Mouse (Mus musculus): Measurements from ENCODE around the gene Cacna1s. TPM values are rescaled to one million over a fixed set of nuclear protein-coding genes. Genes with fewer than 3 reads are reported as not detected.

Cacna1s gene
- total RNA-seq, 2 experiments from 2014 or later: 779 to 840 TPM

DNA sequence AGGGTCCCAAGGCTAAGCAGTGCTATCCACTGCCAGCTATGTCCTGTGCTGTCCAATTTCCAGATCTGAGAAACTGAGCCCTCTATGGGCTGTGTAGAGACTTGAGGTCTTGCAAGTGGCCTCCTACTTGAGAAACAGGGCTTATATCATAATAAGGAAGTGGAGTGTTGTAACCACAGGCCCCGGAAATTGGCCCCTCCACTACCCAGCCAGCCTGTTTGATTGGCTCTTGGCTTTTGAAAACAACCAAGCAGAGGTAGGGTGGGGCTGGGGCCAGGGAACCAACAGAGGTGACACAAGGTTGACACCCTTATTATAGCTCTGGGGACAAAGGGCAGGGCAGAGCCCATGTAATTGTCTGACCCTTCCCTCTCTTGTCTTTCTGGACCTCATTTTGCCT, 82.5 kb downstream of the Cacna1s start:
- no peak for TF ChIP-seq CTCF (IDR thresholded peaks at IDR 0.05)
- Histone ChIP-seq H3K4me3 (no peak overlapping the region), H3K27ac (peak overlapping the region; percentile 53; the same call in 1 of the 2 replicates)
- peak; percentile 37 for DNase-seq
- intact Hi-C loops (cut with DNase I): no loop called here

DNA sequence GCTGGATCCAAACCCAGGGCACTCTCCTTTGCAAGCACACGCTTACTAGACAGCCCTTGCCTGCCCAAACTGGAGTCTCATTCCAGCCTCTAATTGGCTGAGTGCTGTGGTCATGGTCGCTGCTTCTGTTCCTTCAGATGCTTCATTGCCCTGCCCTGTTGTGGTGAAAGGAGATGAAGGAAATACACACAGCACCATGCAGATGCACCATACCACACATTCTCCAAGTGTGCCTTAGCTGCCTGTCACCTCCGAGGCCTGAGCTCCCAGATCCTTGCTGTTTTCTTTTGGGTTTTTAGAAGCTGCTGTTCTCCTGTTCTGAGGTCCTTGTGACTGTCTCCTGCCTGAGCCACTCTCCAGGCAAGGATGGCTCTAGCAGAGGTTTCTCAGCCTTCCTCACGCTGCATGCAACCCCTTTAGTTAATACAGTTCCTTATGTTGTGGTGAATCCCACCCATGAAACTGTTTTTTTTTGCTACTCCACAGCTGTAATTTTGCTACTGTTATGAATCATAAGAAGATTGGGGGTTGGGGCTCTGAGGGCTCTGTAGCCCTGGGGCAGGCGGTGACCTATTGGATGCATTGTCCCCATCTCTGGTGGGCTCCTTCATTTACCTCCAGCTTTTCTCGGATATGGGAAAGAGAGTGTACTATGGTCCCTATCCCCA, 83.4 kb downstream of the Cacna1s start:
- intact Hi-C loops (cut with DNase I): no loop called here
- no peak overlapping the region for H3K4me3 ChIP-seq
- no peak for DNase-seq
- no peak for TF ChIP-seq CTCF (IDR thresholded peaks at IDR 0.05)
- peak overlapping the region; percentile 53; the same call in 1 of the 2 replicates for H3K27ac ChIP-seq

DNA sequence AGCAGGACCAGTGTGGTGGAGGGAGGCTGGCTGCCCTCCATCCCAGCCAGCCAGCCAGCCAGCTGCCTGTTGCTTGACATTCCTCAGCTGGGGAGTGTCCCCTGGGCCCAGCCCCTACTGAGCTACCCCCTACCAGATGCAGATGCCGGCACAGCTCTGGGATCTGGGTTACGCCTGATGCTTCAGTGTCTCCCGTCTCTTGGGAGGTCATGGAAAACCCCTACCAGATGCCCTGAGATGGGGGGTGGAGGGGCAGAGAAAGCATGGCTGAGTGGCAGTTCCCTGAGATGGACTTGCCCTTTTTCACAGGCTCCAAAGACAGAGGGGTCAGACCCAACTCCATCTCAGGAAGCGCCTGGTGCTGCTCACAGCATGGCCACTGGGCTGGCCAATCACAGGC, 84.0 kb downstream of the Cacna1s start:
- H3K4me3 ChIP-seq: no peak overlapping the region
- intact Hi-C loops (cut with DNase I): no loop called here
- no peak for TF ChIP-seq CTCF (IDR thresholded peaks at IDR 0.05)
- H3K27ac ChIP-seq: peak overlapping the region; percentile 53
- DNase-seq: no peak

DNA sequence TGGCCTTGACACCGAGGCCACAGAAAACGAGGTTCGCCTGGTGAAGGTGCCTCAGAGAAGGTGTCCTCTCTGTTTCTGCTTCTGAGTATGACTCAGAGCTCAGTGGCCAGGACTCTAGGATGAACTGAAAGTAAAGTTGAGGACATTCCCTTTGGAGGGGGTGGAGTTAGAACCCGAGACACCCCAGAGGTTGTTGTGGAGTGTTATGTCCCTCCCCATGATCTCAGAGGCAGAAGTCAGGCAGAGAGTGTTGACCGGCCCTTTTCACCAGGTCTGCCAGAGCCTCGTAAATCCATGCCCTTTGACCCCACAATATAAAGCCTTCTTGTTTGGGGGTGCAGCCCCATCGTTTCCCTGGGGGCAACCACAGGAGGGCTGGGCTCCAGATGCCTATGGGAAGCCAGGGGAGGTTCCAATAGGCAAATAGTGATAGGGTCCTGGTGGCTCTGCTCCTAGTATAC, 84.6 kb downstream of the Cacna1s start:
- no peak for TF ChIP-seq CTCF (IDR thresholded peaks at IDR 0.05)
- peak overlapping the region; percentile 53; the same call in 1 of the 2 replicates for H3K27ac ChIP-seq
- intact Hi-C loops (cut with DNase I): no loop called here
- DNase-seq: no peak
- no peak overlapping the region for H3K4me3 ChIP-seq

DNA sequence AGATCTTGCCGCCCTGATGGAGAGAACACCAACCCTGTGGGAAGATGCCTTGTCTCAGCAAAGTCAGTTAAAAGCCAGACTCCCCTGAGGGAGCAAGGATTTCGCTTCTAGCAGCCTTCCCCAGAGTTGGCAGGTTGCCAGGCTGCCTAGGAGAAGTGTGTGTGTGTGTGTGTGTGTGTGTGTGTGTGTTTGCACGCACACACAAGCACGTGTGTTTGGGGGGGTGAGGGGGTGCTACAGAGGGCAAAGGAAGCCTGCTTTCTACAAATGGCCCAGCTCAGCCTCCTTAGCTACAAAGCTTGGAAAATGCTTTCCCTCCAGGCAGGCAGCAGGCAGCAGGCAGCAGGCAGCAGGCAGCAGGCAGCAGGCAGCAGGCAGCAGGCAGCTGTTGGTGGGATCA, 85.0 kb downstream of the Cacna1s start:
- H3K27ac ChIP-seq: no peak overlapping the region
- no peak for DNase-seq
- intact Hi-C loops (cut with DNase I): no loop called here
- no peak overlapping the region for H3K4me3 ChIP-seq
- TF ChIP-seq CTCF (IDR thresholded peaks at IDR 0.05): no peak

DNA sequence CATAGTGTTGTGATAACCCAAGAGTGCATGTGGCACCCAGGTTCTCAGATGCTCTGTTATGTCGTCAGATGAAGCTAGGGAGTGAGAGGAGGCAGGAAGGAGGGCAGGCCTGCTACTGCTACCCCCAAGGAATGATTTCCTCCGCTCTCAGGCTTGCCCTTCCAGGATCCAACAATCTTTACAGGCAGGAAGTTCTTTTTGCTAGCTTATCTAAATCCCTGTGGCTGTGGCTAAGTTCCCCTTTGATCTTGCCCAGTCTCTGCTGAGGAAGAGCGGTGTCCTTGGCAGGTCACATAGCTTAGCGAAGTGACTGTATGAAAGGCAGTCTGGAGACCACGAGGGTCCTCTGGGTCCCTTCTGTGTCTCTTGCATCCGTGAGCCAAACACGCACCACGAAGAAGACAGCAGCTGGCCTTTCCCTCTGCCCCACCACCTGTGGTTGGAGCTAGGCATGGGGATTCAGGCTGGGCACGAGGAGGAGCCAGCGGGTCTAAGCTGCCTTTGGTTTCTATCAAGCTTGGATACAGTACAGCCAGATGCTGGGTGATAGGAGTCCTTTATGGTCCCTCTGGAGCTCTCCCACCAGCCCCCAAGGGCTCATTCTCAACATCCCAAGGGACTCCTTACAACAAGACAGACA, 85.8 kb downstream of the Cacna1s start:
- no peak for TF ChIP-seq CTCF (IDR thresholded peaks at IDR 0.05)
- DNase-seq: no peak
- intact Hi-C loops (cut with DNase I): no loop called here
- peak overlapping the region; percentile 28; the same call in 1 of the 2 replicates for H3K27ac ChIP-seq
- no peak overlapping the region for H3K4me3 ChIP-seq

DNA sequence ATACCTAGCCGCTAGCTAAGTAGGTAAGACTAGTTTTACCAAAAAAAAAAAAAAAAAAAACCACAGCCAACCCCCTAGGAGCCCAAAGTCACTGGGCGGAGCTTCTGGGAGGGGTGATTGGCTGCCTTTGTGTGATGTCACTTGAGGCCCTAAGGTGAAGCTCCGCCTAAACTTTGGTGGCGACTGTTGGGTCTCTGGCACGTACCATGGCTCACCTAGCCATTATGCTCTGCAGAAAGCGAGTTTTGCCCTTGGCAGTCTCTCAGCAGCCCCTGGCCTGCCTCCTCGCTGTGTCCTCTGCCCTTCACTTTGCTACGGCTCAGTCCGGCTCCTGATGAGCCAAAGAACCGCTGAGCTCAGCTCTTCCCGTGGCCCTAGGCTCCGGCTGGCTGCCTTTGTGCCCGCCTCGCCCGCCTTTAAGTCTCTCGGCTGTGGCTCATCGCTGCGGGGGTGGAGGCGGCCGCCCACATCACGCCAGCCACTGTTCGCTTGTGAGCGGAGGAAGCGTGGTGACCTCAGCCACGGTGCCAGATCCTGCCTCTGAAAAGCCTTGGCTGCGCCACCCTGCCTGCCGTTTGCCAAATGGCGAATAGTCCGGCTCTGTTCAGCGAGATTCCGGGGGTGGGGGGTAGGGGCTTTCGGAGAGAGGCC, 87.6 kb downstream of the Cacna1s start:
- intact Hi-C loops (cut with DNase I): no loop called here
- H3K4me3 ChIP-seq: peak overlapping the region; percentile 76
- H3K27ac ChIP-seq: peak overlapping the region; percentile 80
- peak; percentile 82 for DNase-seq
- TF ChIP-seq CTCF (IDR thresholded peaks at IDR 0.05): no peak

DNA sequence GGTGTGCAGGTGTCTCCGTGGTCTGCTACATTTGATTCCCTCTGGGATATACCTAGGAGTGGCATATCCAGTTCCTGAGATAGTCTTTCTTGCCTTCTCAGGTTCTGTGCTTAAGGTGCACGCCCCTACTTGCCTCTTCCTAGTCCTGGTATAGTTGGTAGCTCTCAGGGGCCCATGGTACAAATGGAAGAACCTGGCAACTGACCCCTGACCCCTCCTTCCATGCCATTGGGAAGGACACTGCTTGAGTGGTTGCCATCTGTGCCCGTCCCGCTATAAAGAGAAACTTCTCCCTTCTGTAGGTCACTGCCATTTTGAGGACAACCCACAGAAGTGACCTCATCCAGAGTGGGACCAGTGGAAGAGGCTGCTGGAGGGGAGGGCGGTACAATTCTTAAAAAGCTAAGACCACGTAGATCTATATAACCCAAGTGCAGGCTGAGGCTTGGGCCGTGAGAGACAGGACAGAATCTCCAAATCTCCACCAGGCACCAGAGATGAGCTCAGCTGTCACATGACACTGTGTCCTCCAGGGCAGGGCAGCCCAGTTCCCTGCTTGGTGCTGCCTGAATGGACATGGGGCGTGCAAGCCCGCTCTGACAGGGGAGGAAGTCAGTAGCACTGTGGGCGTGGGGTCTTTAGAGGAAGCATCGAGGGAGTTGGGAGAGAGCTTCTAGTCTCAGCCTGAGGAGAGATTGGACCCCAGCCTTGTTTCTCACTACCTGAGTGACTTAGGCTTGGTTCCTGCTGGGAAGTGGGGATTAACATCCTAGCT, 88.8 kb downstream of the Cacna1s start:
- no peak for DNase-seq
- intact Hi-C loops (cut with DNase I): no loop called here
- no peak overlapping the region for H3K4me3 ChIP-seq
- H3K27ac ChIP-seq: no peak overlapping the region
- TF ChIP-seq CTCF (IDR thresholded peaks at IDR 0.05): no peak

DNA sequence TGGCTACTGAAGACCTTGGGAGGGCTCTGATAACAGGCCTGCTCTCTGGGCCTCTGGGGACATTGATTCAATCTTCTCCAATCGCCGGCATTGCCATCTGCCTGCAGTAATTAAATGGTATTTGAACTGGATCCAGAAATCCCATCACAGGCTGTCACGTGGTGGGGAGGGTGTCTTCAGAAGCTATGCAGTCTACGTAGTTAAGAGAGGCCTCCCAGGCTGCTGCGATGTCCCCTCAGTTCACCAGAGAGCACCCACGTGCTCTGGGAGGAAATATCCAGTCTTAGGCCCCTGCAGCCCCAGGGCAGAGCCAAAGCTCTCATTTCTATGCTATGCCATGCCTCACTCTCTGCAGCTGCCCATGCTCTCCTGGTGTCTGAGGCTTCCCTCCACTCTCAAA, 89.8 kb downstream of the Cacna1s start:
- TF ChIP-seq CTCF (IDR thresholded peaks at IDR 0.05): no peak
- H3K4me3 ChIP-seq: no peak overlapping the region
- intact Hi-C loops (cut with DNase I): no loop called here

DNA sequence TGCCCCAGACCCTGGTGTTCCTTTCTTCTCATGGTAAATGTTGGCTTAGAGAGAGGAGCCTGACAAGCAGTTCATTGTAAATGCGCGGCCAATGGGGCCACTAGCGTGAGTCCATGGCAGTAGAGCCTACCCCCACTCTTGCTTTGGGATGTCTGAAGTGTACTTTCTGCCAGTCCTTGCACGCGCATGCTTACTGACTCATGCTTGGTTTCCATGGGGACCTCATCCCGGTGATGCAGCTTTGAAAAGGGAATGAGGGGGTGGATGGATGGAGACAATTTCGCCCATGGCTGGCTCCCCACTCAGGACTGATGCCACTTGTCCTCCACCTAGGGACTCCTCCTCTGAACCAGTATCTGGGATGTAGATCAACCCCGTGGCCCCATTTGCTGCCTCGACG, 91.0 kb downstream of the Cacna1s start:
- no peak overlapping the region for H3K4me3 ChIP-seq

More for the DNA sequence above, 89.8 kb downstream of the Cacna1s start:
- H3K27ac ChIP-seq: no peak overlapping the region
- no peak for DNase-seq

DNA sequence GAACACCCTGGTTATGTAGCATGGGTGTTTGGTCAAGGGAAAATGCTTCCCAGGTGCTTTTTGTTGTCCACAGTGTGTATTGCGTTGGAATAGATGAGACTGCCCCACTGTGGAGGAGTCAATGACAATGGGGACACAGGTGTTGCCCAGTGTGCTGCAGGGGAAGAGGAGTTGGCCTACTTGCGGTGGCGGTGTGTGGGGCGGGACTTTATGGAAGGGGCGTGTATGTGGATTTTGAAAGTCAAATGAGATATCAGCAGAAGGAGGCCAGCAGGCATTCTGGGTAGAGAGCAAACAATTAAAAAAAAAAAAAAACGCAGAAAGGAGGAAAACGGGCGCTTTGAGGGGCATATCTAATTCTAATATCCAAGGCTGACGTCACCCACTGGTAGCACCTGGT, 97.2 kb downstream of the Cacna1s start:
- no peak overlapping the region for H3K4me3 ChIP-seq
- DNase-seq: no peak
- no peak overlapping the region for H3K27ac ChIP-seq
- intact Hi-C loops (cut with DNase I): no loop called here
- TF ChIP-seq CTCF (IDR thresholded peaks at IDR 0.05): no peak

More for the DNA sequence above, 91.0 kb downstream of the Cacna1s start:
- intact Hi-C loops (cut with DNase I): no loop called here
- TF ChIP-seq CTCF (IDR thresholded peaks at IDR 0.05): no peak
- no peak for DNase-seq
- no peak overlapping the region for H3K27ac ChIP-seq

DNA sequence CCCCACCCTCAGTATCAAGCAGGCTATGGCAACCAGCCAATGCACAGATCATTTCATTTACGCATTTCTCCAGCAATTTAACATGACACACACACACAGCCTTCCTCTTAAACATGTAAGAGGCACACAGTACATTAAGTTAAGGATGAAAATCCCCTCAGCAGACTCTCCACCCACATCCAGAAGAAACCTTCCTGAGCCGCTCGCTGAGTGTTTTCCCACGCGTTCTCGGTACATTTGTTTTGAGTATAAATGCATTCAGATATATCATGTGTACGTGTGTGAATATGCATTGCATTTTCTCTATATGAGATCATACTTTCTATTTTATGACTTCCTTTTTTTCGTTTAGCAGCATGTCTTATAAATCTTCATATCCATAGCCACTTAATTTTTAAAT, 98.8 kb downstream of the Cacna1s start:
- DNase-seq: no peak
- no peak overlapping the region for H3K27ac ChIP-seq
- TF ChIP-seq CTCF (IDR thresholded peaks at IDR 0.05): no peak
- intact Hi-C loops (cut with DNase I): no loop called here
- H3K4me3 ChIP-seq: no peak overlapping the region
